Mouse (Mus musculus) embryonic facial prominence, embryonic 15.5 days (tissue): Measurements from ENCODE around the gene Ppp5c. TPM values are rescaled to one million over a fixed set of nuclear protein-coding genes. Genes with fewer than 3 reads are reported as not detected.
A peak's percentile ranks its signal among the peaks of the same experiment; 100 is the strongest.

Experiments
- ATAC-seq: fragments of 200-750 bp; cut with Nextera tagmentation; 2 replicates; pipeline ENCODE4 v1.8.0; 2017; ENCODE audit warnings: low read depth, moderate TSS enrichment; ENCODE audit not compliant: insufficient number of reproducible peaks, low FRiP score, low TSS enrichment
- H3K27ac ChIP-seq: fragments of 300-500 bp; sonication (generic); replicated peaks from 2 replicates; pipeline ENCODE4 v1.5.1; 2015; ENCODE audit warnings: mild to moderate bottlenecking, inconsistent platforms
- H3K27me3 ChIP-seq: fragments of 300-500 bp; sonication (generic); 2 replicates; pipeline ENCODE4 v1.6.1; 2015; ENCODE audit warnings: inconsistent platforms
- H3K36me3 ChIP-seq: fragments of 300-500 bp; sonication (generic); 2 replicates; pipeline ENCODE4 v1.6.1; 2015; ENCODE audit warnings: mild to moderate bottlenecking, inconsistent platforms
- H3K4me1 ChIP-seq: fragments of 300-500 bp; sonication (generic); 2 replicates; pipeline ENCODE4 v1.6.1; 2015; ENCODE audit warnings: inconsistent platforms
- H3K4me2 ChIP-seq: fragments of 300-500 bp; sonication (generic); replicated peaks from 2 replicates; pipeline ENCODE4 v1.6.1; 2015; ENCODE audit warnings: mild to moderate bottlenecking, inconsistent platforms
- H3K4me3 ChIP-seq: fragments of 300-500 bp; sonication (generic); replicated peaks from 2 replicates; pipeline ENCODE4 v1.5.1; 2015; ENCODE audit warnings: mild to moderate bottlenecking, inconsistent platforms
- H3K9ac ChIP-seq: fragments of 300-500 bp; sonication (generic); 2 replicates; pipeline ENCODE4 v1.6.1; 2015; ENCODE audit warnings: inconsistent platforms
- H3K9me3 ChIP-seq: fragments of 300-500 bp; sonication (generic); replicated peaks from 2 replicates; pipeline ENCODE4 v1.6.1; 2016; ENCODE audit warnings: inconsistent platforms
- WGBS: fragments of 180-500 bp; shearing (Covaris S2); methylation state at CpG from one replicate; pipeline ENCODE4 v1.1.7; 2015; 5-methylcytosine and 5-hydroxymethylcytosine counted together
- polyA plus RNA-seq: library from polyadenylated mRNA; unstranded; fragments of >200 nt; fragmentation: Nextera tagmentation; extraction: Ambion mirVana; gene quantifications from 2 replicates; pipeline ENCODE4 v1.2.1, GENCODE M21; 2015

Ppp5c gene
- polyA plus RNA-seq, 1 experiment from 2014 or later: 113 TPM

GRCm38 (mm10) chr7:16992451-16992807 lies 35.3 kb downstream of the Ppp5c start, which contains the start of gene Ccdc8:
TSS of gene Ccdc8 (plus strand) at chr7:16992708.
- WGBS: 92% methylated on average over 5 of the region's 5 CpGs
- Histone ChIP-seq H3K36me3 (peaks cover 5% of the 10 kb centered on the region; the same call in 1 of the 2 replicates), H3K4me1 (peaks cover 72% of the 10 kb centered on the region), H3K4me2 (peak within 1 kb of the TSS; percentile 65), H3K4me3 (peak within 1 kb of the TSS; percentile 68), H3K27ac (peak within 1 kb of the TSS; percentile 92), H3K9ac (no peak within 1 kb of the TSS), H3K27me3 (no peaks in the 10 kb centered on the region), H3K9me3 (no peaks in the 10 kb centered on the region)
- no peak for ATAC-seq

GRCm38 (mm10) chr7:16991681-16992450 lies 35.9 kb downstream of the Ppp5c start:
- Histone ChIP-seq H3K9me3 (no peaks in the 10 kb centered on the region), H3K36me3 (no peaks in the 10 kb centered on the region), H3K4me2 (peak overlapping the region; percentile 31), H3K9ac (no peak overlapping the region), H3K27ac (peak overlapping the region; percentile 92), H3K27me3 (no peaks in the 10 kb centered on the region), H3K4me1 (peaks cover 71% of the 10 kb centered on the region), H3K4me3 (no peak overlapping the region; the same call in 1 of the 2 replicates)
- ATAC-seq: peak; percentile 70
- WGBS: 41% methylated on average over 18 of the region's 18 CpGs

- Histone ChIP-seq H3K36me3 (no peaks in the 10 kb centered on the region), H3K4me3 (no peak overlapping the region), H3K9me3 (no peaks in the 10 kb centered on the region), H3K27ac (peak overlapping the region; percentile 92), H3K4me1 (peaks cover 54% of the 10 kb centered on the region), H3K4me2 (peak overlapping the region; percentile 25), H3K27me3 (no peaks in the 10 kb centered on the region), H3K9ac (no peak overlapping the region)
- no peak for ATAC-seq
- WGBS: 15% methylated on average over 15 of the region's 15 CpGs
Measured at GRCm38 (mm10) chr7:16990006-16990744, 37.5 kb downstream of the Ppp5c start.

- no peaks in the 10 kb centered on the region for H3K9me3 ChIP-seq
- no peak overlapping the region for H3K9ac ChIP-seq
- WGBS: 20% methylated on average over 3 of the region's 3 CpGs
- ATAC-seq: no peak
- no peak overlapping the region for H3K4me3 ChIP-seq
- peak overlapping the region; percentile 60 for H3K27ac ChIP-seq
- peaks cover 46% of the 10 kb centered on the region for H3K4me1 ChIP-seq
- no peaks in the 10 kb centered on the region for H3K27me3 ChIP-seq
- H3K4me2 ChIP-seq: no peak overlapping the region
- no peaks in the 10 kb centered on the region for H3K36me3 ChIP-seq
Measured at GRCm38 (mm10) chr7:16988405-16988804, 39.3 kb downstream of the Ppp5c start.

- Histone ChIP-seq H3K27me3 (no peaks in the 10 kb centered on the region), H3K4me1 (peaks cover 49% of the 10 kb centered on the region), H3K4me2 (no peak overlapping the region), H3K4me3 (no peak overlapping the region), H3K36me3 (no peaks in the 10 kb centered on the region), H3K9me3 (no peaks in the 10 kb centered on the region), H3K9ac (no peak overlapping the region), H3K27ac (peak overlapping the region; percentile 60)
- 21% methylated on average over 7 of the region's 7 CpGs for WGBS
- ATAC-seq: no peak
Measured at GRCm38 (mm10) chr7:16987541-16988149, 40.1 kb downstream of the Ppp5c start.

GRCm38 (mm10) chr7:16982859-16983568 lies 44.7 kb downstream of the Ppp5c start, which contains the start of gene Gm42372:
TSS of gene Gm42372 (plus strand) at chr7:16983086.
- 22% methylated on average over 26 of the region's 26 CpGs for WGBS
- no peak within 1 kb of the TSS; the same call in 1 of the 2 replicates for H3K4me3 ChIP-seq
- H3K9ac ChIP-seq: no peak within 1 kb of the TSS
- no peaks in the 10 kb centered on the region for H3K9me3 ChIP-seq
- ATAC-seq: no peak
- H3K27ac ChIP-seq: no peak within 1 kb of the TSS
- no peaks in the 10 kb centered on the region for H3K36me3 ChIP-seq
- H3K27me3 ChIP-seq: no peaks in the 10 kb centered on the region
- H3K4me1 ChIP-seq: peaks cover 29% of the 10 kb centered on the region
- peak within 1 kb of the TSS; percentile 6; the same call in 1 of the 2 replicates for H3K4me2 ChIP-seq

GRCm38 (mm10) chr7:16980348-16980747 lies 47.4 kb downstream of the Ppp5c start:
- no peaks in the 10 kb centered on the region for H3K36me3 ChIP-seq
- peak overlapping the region; percentile 23 for H3K4me3 ChIP-seq
- peak; percentile 48; the same call in 1 of the 2 replicates for ATAC-seq
- no peaks in the 10 kb centered on the region for H3K27me3 ChIP-seq
- 1% methylated on average over 12 of the region's 12 CpGs for WGBS
- H3K27ac ChIP-seq: peak overlapping the region; percentile 84
- no peaks in the 10 kb centered on the region for H3K9me3 ChIP-seq
- H3K9ac ChIP-seq: no peak overlapping the region
- H3K4me1 ChIP-seq: peaks cover 21% of the 10 kb centered on the region
- peak overlapping the region; percentile 42 for H3K4me2 ChIP-seq

GRCm38 (mm10) chr7:16978593-16978992 lies 49.1 kb downstream of the Ppp5c start:
- Histone ChIP-seq H3K36me3 (no peaks in the 10 kb centered on the region), H3K9me3 (no peaks in the 10 kb centered on the region), H3K9ac (no peak overlapping the region), H3K27me3 (no peaks in the 10 kb centered on the region), H3K4me2 (no peak overlapping the region), H3K4me3 (no peak overlapping the region), H3K4me1 (peaks cover 21% of the 10 kb centered on the region), H3K27ac (no peak overlapping the region)
- ATAC-seq: no peak
- 89% methylated on average over 3 of the region's 3 CpGs for WGBS

- no peak overlapping the region for H3K27ac ChIP-seq
- no peak overlapping the region for H3K4me2 ChIP-seq
- H3K4me1 ChIP-seq: peaks cover 20% of the 10 kb centered on the region
- no peak overlapping the region for H3K4me3 ChIP-seq
- no peaks in the 10 kb centered on the region for H3K27me3 ChIP-seq
- ATAC-seq: no peak
- no peaks in the 10 kb centered on the region for H3K9me3 ChIP-seq
- H3K9ac ChIP-seq: no peak overlapping the region
- H3K36me3 ChIP-seq: no peaks in the 10 kb centered on the region
- 78% methylated on average over 6 of the region's 6 CpGs for WGBS
Measured at GRCm38 (mm10) chr7:16978173-16978572, 49.6 kb downstream of the Ppp5c start.

- no peak overlapping the region for H3K4me2 ChIP-seq
- H3K36me3 ChIP-seq: no peaks in the 10 kb centered on the region
- H3K9ac ChIP-seq: no peak overlapping the region
- no peak overlapping the region for H3K27ac ChIP-seq
- H3K9me3 ChIP-seq: no peaks in the 10 kb centered on the region
- H3K27me3 ChIP-seq: no peaks in the 10 kb centered on the region
- ATAC-seq: no peak
- peaks cover 13% of the 10 kb centered on the region for H3K4me1 ChIP-seq
- 62% methylated on average over 8 of the region's 8 CpGs for WGBS
- H3K4me3 ChIP-seq: no peak overlapping the region
Measured at GRCm38 (mm10) chr7:16976298-16976697, 51.4 kb downstream of the Ppp5c start.
